Mouse (Mus musculus) megakaryocyte, embryonic 14.5 days (primary cell): ENCODE data around the gene Hirip3.

Experiments used
- FLI1 ChIP-seq: IDR thresholded peaks from 2 replicates; pipeline ENCODE4 v1.6.1; 2012; ENCODE audit warnings: low read length, inconsistent platforms, mixed read lengths
- GATA1 ChIP-seq: IDR thresholded peaks from 3 replicates; pipeline ENCODE4 v1.6.1; 2012; ENCODE audit warnings: mixed read lengths, low read length, inconsistent platforms, borderline replicate concordance

DNA sequence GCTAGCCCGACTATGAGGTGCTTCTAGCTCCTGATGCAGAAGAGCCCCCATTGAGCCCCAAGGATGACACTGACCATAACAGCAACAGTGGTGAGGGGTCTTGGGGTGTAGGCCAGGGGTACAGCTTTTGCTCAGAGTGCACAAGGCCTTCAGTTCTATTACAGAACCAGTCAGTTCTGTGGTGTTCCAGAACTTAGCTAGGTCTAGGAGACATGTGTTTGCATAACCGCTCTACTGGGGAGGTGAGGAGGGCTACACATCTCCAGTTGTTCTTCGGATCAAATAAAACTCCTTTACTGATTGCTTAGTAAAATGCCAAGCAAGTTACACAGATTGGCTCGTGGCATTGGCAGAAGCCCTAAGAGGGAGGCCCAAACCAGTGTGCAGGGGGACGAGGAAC is 30.2 kb upstream of the Hirip3 start, which contains the start of gene 4930451I11Rik:
- no peak for TF ChIP-seq GATA1
- TF ChIP-seq FLI1 = no peak
